Mouse (Mus musculus) embryonic facial prominence, embryonic 13.5 days (tissue): ENCODE results near the gene Arl6ip4. TPM values are rescaled to one million over a fixed set of nuclear protein-coding genes. Genes with fewer than 3 reads are reported as not detected.

Source experiments
- ATAC-seq: fragments of 200-750 bp; cut with Nextera tagmentation; 2 replicates; pipeline ENCODE4 v1.8.0; 2017; ENCODE audit warnings: low read depth; ENCODE audit not compliant: insufficient number of reproducible peaks, insufficient read depth, low FRiP score, low TSS enrichment
- H3K27ac ChIP-seq: fragments of 300-500 bp; sonication (generic); 2 replicates; pipeline ENCODE4 v1.5.1; 2015; ENCODE audit warnings: moderate library complexity, mild to moderate bottlenecking, inconsistent platforms
- H3K27me3 ChIP-seq: fragments of 300-500 bp; sonication (generic); 2 replicates; pipeline ENCODE4 v1.6.1; 2015; ENCODE audit warnings: mild to moderate bottlenecking, inconsistent platforms
- H3K36me3 ChIP-seq: fragments of 300-500 bp; sonication (generic); 2 replicates; pipeline ENCODE4 v1.6.1; 2015; ENCODE audit warnings: mild to moderate bottlenecking, inconsistent platforms
- H3K4me1 ChIP-seq: fragments of 300-500 bp; sonication (generic); 2 replicates; pipeline ENCODE4 v1.6.1; 2015; ENCODE audit warnings: inconsistent platforms
- H3K4me2 ChIP-seq: fragments of 300-500 bp; sonication (generic); 2 replicates; pipeline ENCODE4 v1.6.1; 2015; ENCODE audit warnings: moderate library complexity, mild to moderate bottlenecking, inconsistent platforms
- H3K4me3 ChIP-seq: fragments of 300-500 bp; sonication (generic); 2 replicates; pipeline ENCODE4 v1.5.1; 2015; ENCODE audit warnings: mild to moderate bottlenecking, inconsistent platforms
- H3K9ac ChIP-seq: fragments of 300-500 bp; sonication (generic); 2 replicates; pipeline ENCODE4 v1.6.1; 2015; ENCODE audit warnings: mild to moderate bottlenecking, inconsistent platforms
- H3K9me3 ChIP-seq: fragments of 300-500 bp; sonication (generic); 2 replicates; pipeline ENCODE4 v1.6.1; 2016; ENCODE audit warnings: inconsistent platforms
- WGBS: fragments of 180-500 bp; shearing (Covaris S2); methylation state at CpG from one replicate; pipeline ENCODE4 v1.1.7; 2015; ENCODE audit warnings: mixed read lengths; 5-methylcytosine and 5-hydroxymethylcytosine counted together
- polyA plus RNA-seq: library from polyadenylated mRNA; unstranded; fragments of >200 nt; fragmentation: Nextera tagmentation; extraction: Ambion mirVana; gene quantifications from 2 replicates; pipeline ENCODE4 v1.2.1, GENCODE M21; 2015

The Arl6ip4 gene
- polyA plus RNA-seq, 1 experiment from 2014 or later, result 122 TPM

DNA sequence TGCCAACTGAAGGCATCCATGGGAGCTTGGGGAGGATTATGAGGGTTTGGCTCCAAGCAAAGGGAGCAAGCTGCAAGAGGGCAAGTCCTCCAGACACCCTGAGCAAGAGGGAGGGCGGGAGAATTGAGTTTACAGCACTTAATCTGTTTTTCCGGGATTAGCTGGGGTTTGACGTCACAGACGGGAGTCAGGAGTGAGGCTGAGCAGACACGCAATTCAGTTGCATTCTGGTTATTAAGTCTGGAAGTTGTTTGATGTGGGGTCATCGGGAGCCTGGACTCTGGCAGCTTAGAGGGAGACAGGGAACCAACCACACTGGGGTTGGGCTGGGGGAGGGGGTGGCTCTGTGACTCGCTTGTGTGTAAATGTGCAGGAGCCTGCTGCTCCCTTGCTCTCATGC, 43.6 kb downstream of the Arl6ip4 start:
- no peak overlapping the region for H3K4me2 ChIP-seq
- no peaks in the 10 kb centered on the region for H3K36me3 ChIP-seq
- no peak for ATAC-seq
- no peaks in the 10 kb centered on the region for H3K9me3 ChIP-seq
- H3K27me3 ChIP-seq, result no peaks in the 10 kb centered on the region
- 25% methylated on average over 7 of the region's 7 CpGs for WGBS
- H3K4me1 ChIP-seq, result peaks cover 37% of the 10 kb centered on the region
- H3K4me3 ChIP-seq, result no peak overlapping the region
- H3K9ac ChIP-seq, result no peak overlapping the region
- peak overlapping the region; percentile 13; the same call in 1 of the 2 replicates for H3K27ac ChIP-seq

DNA sequence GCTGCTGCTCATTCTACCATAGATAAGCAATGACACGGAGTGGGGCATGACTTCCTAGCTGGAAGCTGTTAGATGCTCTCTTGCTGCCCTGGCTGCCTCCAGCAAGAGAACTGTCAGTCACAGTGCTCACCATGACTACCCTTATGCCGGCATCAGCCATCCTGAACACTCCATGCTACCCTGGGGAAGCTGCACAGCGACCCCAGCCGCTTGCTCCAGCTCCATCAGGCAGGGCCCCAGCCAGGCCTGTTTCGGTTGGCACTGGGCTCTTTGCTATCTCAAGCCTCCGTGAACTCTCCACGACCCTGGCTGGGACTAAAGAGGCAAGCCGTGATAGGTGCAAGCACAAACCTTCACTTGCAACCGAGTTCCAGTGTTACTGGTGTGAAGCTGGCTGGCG, 45.9 kb downstream of the Arl6ip4 start:
- Histone ChIP-seq H3K36me3 (no peaks in the 10 kb centered on the region), H3K4me3 (no peak overlapping the region), H3K9me3 (no peaks in the 10 kb centered on the region), H3K27ac (no peak overlapping the region), H3K4me2 (no peak overlapping the region), H3K27me3 (no peaks in the 10 kb centered on the region), H3K9ac (no peak overlapping the region), H3K4me1 (peaks cover 61% of the 10 kb centered on the region)
- no peak for ATAC-seq
- 55% methylated on average over 10 of the region's 10 CpGs for WGBS

DNA sequence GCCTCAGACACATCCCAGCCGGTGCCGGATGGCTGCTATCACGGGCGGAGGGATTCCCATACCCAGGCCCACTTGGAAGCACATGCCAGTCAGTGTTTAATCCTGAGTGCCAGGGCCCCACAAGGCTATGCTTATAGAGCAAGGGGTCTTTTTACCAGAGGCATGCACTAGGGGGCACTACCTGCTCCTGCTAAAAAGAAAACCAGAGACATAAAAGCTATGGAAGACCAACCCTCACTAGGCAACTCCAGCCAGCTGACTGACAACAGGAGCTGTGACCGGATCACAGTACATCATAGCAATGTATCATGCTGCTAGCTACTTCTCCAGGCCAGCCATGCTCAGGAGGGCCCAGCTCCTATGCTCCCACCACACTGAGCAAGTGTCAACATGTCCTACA, 46.7 kb downstream of the Arl6ip4 start:
- H3K9ac ChIP-seq, result no peak overlapping the region
- H3K27ac ChIP-seq, result no peak overlapping the region
- no peaks in the 10 kb centered on the region for H3K9me3 ChIP-seq
- H3K36me3 ChIP-seq, result no peaks in the 10 kb centered on the region
- no peak for ATAC-seq
- H3K4me3 ChIP-seq, result no peak overlapping the region
- no peak overlapping the region for H3K4me2 ChIP-seq
- peaks cover 68% of the 10 kb centered on the region for H3K4me1 ChIP-seq
- WGBS, result 61% methylated on average over 5 of the region's 5 CpGs
- no peaks in the 10 kb centered on the region for H3K27me3 ChIP-seq

DNA sequence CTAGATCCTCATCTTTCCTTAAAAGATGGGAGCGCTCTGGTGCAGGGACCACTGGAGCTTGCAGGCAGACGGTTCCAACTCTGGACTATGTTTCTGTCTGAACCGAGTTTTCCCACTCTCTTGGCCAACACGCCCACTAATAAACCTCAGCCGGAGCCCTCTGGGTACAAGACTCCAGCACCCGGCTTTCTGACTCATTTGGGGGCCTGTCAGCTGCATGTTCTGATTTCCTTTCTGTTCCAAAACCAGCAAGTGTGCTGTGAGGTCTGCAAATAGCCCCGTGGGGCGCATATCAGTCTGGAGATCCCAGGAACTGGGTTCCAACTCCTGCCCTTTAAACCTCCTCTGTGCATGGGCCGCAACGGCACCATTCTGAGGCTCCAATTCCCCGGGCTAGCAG, 47.6 kb downstream of the Arl6ip4 start:
- H3K4me1 ChIP-seq, result peaks cover 73% of the 10 kb centered on the region
- no peaks in the 10 kb centered on the region for H3K9me3 ChIP-seq
- 68% methylated on average over 11 of the region's 11 CpGs for WGBS
- H3K4me2 ChIP-seq, result no peak overlapping the region
- no peaks in the 10 kb centered on the region for H3K36me3 ChIP-seq
- no peak overlapping the region for H3K9ac ChIP-seq
- no peaks in the 10 kb centered on the region for H3K27me3 ChIP-seq
- no peak for ATAC-seq
- H3K27ac ChIP-seq, result no peak overlapping the region
- no peak overlapping the region for H3K4me3 ChIP-seq

DNA sequence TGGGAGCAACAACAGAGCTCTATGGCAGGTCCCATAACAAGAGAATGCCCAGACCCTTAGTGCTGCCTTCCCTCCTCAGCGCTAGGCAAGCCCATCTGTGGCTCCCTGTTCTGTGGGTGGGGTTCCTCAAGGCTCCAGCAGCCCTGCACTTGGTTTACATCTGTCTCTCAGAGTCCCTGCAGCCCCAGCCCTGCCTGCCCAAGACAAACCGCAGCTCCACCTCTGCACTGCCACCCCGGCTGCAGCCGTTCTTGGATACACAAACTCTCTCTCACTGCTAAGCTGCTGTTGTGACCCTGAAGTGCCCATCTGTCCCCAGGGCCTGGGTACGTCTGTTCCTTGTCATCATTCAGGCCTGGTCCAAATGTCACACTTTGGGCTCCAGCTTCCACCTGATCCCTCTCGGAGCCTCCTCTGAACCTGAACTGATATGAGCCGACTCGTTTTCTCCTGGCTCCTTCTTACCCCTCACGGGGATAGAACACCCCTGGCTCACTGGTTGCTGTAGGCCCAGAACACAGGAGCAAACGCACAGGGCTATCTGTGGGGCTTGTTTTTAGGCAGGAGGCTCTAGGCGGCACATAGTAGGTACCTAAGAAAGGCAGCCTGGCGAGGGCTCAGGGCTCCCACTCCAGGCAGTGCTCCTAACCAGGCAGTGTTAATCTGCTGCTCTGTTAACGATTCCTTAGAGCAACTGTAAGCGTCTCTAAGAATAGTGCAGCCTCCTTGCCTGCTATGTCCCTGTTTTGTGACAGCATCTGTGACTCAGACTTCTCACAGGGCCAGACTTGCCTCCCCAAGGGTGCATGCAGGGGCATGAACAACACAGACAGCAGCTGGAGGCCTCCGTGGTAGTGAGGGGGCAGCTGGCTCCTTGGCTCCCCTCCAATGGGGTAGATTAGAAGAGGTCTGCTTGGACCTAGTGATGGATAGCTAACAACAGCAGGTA, 50.0 kb downstream of the Arl6ip4 start:
- Histone ChIP-seq H3K4me2 (peak overlapping the region; percentile 20), H3K27ac (peak overlapping the region; percentile 85), H3K9me3 (no peaks in the 10 kb centered on the region), H3K4me1 (peaks cover 64% of the 10 kb centered on the region), H3K36me3 (no peaks in the 10 kb centered on the region), H3K27me3 (no peaks in the 10 kb centered on the region), H3K4me3 (no peak overlapping the region), H3K9ac (peak overlapping the region; percentile 32; the same call in 1 of the 2 replicates)
- WGBS, result 37% methylated on average over 15 of the region's 15 CpGs
- ATAC-seq, result no peak

DNA sequence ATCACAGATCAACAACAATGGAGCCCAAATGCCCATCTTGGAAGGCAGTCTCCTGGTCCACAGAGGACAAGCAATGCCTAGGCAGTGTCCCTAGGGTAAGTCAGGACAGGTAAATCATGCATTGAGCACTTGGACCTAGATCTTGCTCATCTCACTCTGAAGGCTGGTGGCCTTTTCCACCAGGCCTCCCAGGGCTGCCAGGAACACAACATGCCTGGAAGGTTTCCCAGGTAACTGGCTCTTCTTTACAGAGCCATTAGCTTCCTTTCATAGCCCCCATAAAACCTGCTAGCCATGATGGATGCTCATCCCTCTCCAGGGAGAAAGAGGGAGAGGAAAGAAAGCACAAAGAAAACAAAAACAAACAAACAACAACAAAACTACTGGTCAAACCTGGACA, 50.9 kb downstream of the Arl6ip4 start:
- H3K9me3 ChIP-seq, result no peaks in the 10 kb centered on the region
- H3K27me3 ChIP-seq, result no peaks in the 10 kb centered on the region
- H3K4me1 ChIP-seq, result peaks cover 63% of the 10 kb centered on the region
- H3K27ac ChIP-seq, result peak overlapping the region; percentile 85; the same call in 1 of the 2 replicates
- no peak for ATAC-seq
- no peak overlapping the region for H3K4me2 ChIP-seq
- no peak overlapping the region for H3K4me3 ChIP-seq
- H3K36me3 ChIP-seq, result no peaks in the 10 kb centered on the region
- no peak overlapping the region for H3K9ac ChIP-seq

DNA sequence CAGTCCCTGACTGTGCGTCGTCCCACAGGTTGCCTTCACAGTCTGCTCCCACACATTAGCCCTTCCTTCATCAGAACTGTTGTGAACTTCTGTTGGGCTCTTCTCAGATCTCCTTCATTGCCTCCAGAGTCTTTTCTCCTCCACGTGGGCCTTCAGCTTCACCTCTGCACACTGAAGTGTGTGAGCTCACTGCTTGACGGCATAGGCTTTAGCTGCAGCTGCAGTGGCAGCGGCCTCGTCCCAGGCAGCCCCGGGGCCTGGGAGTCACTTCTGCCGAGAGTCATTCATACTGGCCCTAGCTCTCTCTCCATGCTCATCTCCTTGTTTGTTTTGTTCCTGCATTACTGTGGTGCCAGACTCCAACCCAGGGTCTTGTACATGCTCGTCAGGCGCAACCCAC, 51.7 kb downstream of the Arl6ip4 start:
- no peak overlapping the region for H3K9ac ChIP-seq
- peaks cover 54% of the 10 kb centered on the region for H3K4me1 ChIP-seq
- H3K27me3 ChIP-seq, result no peaks in the 10 kb centered on the region
- H3K4me2 ChIP-seq, result no peak overlapping the region
- no peaks in the 10 kb centered on the region for H3K9me3 ChIP-seq
- ATAC-seq, result no peak
- no peaks in the 10 kb centered on the region for H3K36me3 ChIP-seq
- no peak overlapping the region for H3K27ac ChIP-seq
- WGBS, result 56% methylated on average over 10 of the region's 10 CpGs
- no peak overlapping the region for H3K4me3 ChIP-seq

Other genes starting within 250 kb of the Arl6ip4 start
- 0.23 and 0.28 TPM in 2 replicates for gene Hcar1, start 236.1 kb upstream of the Arl6ip4 start, polyA plus RNA-seq
- 167 and 174 TPM in 2 replicates for gene Denr, start 208.9 kb upstream of the Arl6ip4 start, polyA plus RNA-seq
- gene Gm43518, start 188.7 kb upstream of the Arl6ip4 start, polyA plus RNA-seq, result 3.9 and 4.6 TPM in 2 replicates
- 8.6 and 9.5 TPM in 2 replicates for gene Ccdc62, start 185.4 kb upstream of the Arl6ip4 start, polyA plus RNA-seq
- gene Hip1r, start 142.5 kb upstream of the Arl6ip4 start, polyA plus RNA-seq, result 9.6 and 12.3 TPM in 2 replicates
- 39.0 and 46.0 TPM in 2 replicates for gene Vps37b, start 83.8 kb upstream of the Arl6ip4 start, polyA plus RNA-seq
- gene Abcb9, start 20.3 kb upstream of the Arl6ip4 start, polyA plus RNA-seq, result 1.5 and 2.4 TPM in 2 replicates
- 18.8 and 20.7 TPM in 2 replicates for gene Ogfod2, start 3.8 kb upstream of the Arl6ip4 start, polyA plus RNA-seq
- gene Pitpnm2, start 133.7 kb downstream of the Arl6ip4 start, polyA plus RNA-seq, result 4.6 and 4.8 TPM in 2 replicates
- gene Mphosph9, start 211.9 kb downstream of the Arl6ip4 start, polyA plus RNA-seq, result 12.5 and 14.0 TPM in 2 replicates
- 17.7 and 19.4 TPM in 2 replicates for gene 2810006K23Rik, start 212.0 kb downstream of the Arl6ip4 start, polyA plus RNA-seq
- gene Cdk2ap1, start 247.0 kb downstream of the Arl6ip4 start, polyA plus RNA-seq, result 40.1 and 43.8 TPM in 2 replicates